Mouse (Mus musculus): ENCODE data around the gene Gcnt3.
"Not testable (repeated sequence)": the region's sequence is repeated elsewhere in the genome, so short reads cannot be mapped to it uniquely, and the experiment has no call there.

The Gcnt3 gene

GRCm38 (mm10) chr9:70042935-70043334, 5.0 kb upstream of the Gcnt3 start:
- no peak for DNase-seq

- DNase-seq, result no peak
These were observed 4.2 kb upstream of the Gcnt3 start for GRCm38 (mm10) chr9:70042137-70042536.

- DNase-seq, result no peak
These were observed 2.7 kb upstream of the Gcnt3 start for GRCm38 (mm10) chr9:70040570-70040969.

GRCm38 (mm10) chr9:70039597-70040385, 1.9 kb upstream of the Gcnt3 start:
- DNase-seq, result no peak

- DNase-seq, result no peak
These were observed 1.2 kb downstream of the Gcnt3 start for GRCm38 (mm10) chr9:70036646-70037045.

DNA sequence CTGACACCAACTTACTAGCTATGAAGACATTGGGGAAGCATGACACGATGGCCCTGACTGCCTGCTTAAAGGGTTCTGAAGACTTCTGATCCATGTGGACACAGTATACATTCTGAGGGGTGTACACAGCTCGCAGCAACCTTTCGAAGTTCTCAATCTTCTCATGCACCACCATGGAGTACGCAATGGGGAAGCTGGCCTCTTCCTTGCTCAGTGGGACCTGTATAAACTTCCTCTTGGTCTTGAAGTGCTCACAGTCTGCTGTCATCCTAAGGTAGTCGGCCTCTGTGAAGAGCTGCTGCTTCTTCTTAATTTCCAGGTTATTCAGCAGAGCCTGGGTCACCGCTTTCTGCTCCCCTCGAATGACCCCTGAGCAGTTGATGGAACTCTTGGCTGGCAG, 3.2 kb downstream of the Gcnt3 start:
- DNase-seq, result no peak

DNA sequence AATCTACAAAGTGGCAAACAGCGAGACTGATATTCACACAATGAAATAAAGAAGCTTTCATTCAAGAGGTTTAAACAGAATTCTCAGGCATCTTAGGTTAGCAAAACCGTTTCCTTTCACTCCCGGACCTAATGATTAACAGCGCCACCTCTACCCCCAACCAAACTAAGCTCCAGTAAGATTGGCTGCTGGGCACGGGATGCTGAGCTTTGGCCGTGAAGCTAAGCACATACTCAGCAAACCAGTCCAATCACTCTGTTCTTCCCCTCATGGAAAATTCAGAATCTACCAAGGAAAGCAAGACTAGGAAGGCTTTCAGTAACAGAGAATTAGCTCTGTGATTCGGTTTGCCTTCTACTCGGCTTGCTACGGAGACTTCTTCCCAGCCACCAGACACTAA, 4.8 kb downstream of the Gcnt3 start:
- no peak for DNase-seq

- DNase-seq, result no peak
These were observed 5.7 kb downstream of the Gcnt3 start for GRCm38 (mm10) chr9:70032167-70032566.

DNA sequence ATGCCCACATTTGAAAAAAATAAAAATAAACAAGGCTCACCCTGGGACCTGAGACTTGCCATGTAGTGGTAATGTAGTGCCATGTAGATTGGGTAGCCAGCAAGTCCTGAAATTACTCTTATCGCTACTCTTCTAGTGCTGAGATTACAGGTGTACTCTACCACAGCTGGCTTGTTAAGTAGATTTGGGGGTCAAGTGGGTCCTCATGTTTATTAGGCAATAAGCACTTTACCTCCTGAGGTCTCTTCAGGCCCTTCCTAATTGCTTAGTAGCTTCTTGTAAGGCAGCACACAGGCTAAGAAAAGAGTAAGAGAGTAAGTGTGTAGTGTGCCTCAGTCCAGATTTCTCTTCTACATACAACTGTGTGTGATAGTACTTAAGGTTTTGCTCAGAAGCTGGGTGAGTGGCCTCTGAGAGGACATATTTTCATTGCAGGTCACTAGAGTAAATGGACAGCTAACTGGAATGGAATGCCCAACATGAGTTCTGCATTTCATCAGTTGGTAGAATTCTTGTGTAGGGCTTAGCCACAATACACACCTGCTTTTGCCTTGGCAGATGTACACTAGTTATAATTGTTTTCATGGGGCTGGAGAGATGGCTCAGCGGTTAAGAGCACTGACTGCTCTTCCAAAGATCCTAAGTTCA, 12.4 kb downstream of the Gcnt3 start:
- DNase-seq, result peak; percentile 30

- DNase-seq, result no peak
These were observed 13.2 kb downstream of the Gcnt3 start for GRCm38 (mm10) chr9:70024648-70025047.

DNA sequence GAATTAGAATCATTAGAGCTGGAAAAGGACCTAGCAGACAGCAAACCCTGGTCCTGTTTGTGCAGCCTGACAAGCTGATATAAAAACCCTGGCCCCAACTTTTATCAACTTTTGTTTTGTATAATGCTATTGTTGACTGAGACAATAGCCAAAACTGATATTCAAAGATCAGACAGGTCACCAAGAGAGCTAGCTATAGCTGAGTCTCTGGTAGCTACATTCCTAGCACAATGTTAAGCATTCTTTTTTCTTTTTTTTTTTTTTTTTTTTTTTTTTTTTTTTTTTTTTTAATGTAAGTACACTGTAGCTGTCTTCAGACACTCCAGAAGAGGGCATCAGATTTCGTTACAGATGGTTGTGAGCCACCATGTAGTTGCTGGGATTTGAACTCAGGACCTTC, 14.3 kb downstream of the Gcnt3 start:
- not testable (repeated sequence) for DNase-seq

DNA sequence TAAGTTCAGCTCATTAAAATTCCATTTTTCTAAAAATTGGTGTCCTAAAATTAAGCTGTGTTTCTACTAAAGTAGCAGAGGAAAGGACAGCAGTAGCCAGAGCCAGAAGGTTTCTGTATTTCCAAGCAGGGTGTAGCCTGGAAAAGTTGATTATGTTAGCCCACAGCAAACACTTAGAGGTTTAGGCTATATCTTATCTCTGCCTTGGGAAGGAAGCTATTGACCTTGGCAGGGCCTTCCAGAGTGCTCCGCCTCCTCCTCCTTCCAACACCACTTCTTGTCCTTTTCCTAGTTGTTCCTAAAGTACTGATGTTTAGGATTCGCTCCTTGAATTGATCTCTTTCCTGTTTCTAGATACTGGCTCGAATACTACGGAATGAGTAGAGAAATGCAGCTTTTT, 15.8 kb downstream of the Gcnt3 start:
- DNase-seq, result no peak

GRCm38 (mm10) chr9:70021610-70022009, 16.3 kb downstream of the Gcnt3 start:
- DNase-seq, result no peak

DNA sequence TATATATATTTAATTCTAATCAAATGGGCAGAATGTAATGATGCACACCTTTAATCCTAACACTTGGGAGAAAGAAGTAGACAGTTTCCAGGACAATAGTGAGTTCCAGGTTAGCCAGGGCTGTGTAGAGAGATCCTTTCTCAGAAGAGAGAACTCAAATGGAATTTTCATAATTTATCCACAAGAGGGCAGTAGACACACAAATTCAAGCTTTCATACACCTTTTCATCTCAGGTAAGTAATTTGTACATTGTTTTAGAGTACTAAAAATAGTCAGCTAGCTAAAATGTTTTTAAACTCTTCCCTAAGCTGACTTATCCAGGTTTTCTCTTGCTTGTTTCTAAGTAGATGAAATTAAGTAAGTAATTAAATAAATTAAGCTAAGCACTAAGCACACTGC, 19.0 kb downstream of the Gcnt3 start:
- no peak for DNase-seq

- DNase-seq, result no peak
These were observed 22.3 kb downstream of the Gcnt3 start for GRCm38 (mm10) chr9:70015632-70016031.

- peak; percentile 97 for DNase-seq
These were observed 25.4 kb downstream of the Gcnt3 start, which contains the start of gene Gtf2a2 for GRCm38 (mm10) chr9:70012408-70012901. Gene Gtf2a2 (plus strand): TSS chr9:70012550.

DNA sequence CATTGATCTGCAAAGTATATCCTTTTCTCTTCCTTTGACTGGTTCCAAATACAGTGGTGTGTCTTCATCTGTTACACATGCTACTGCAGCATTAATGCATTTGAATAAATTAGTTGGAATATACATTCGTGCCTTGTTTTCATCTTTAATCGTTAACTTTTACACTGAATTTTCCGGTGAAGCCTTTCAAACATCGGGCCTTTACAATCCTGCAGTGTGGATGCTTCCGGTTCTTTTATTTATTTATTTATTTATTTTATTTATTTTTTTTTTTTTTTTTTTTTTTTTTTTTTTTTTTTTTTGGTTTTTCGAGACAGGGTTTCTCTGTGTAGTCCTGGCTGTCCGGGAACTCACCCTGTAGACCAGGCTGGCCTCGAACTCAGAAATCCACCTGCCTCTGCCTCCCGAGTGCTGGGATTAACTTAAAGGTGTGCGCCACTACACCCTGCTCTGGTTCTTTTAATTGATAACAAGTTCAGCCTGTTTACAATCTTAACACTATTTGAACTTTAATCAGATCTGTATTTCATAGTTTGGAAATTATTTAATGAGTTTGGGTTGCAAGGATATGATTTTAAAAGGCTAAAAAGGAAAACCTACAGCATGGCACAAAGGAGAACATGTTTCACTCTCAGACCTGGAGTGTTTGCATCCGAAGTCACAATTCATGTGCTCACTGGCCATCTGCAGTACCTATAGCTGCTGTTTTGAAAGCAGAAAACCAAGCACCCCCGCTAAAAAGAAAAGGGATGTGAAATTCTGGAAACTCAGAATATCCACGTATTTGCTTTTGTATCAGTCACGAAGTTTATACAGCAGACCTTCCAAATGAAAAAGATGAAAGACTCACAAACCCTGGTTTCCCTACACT, 26.1 kb downstream of the Gcnt3 start:
- DNase-seq, result no peak

- DNase-seq, result no peak
These were observed 27.0 kb downstream of the Gcnt3 start for GRCm38 (mm10) chr9:70010781-70011473.

DNA sequence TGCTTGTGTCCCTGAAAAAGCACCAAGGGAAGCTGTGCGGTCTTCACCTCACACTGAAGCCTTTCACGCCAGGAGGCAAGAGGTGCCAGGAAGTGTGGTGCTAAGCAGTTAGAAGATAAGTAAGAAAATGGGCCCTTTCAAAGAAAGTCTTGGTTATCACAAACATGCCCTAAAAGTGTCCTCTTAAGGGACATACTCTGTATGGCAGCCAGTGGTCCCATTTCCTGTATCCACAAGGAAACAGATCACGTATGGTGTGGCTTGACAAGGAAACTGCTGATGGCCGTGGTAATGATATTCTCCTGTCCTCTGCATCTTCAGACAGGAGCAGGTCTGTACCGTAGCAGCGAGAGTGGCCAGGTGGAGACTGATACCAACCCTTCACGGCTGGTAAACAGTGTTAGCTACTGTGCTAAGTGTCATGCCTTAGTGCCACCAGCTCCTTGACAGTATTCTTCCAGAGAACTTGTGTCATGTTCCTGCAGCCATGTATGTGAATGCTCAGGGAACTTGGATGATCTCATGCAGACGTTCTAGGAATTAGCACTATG, 28.1 kb downstream of the Gcnt3 start:
- DNase-seq, result no peak

- no peak for DNase-seq
These were observed 30.2 kb downstream of the Gcnt3 start for GRCm38 (mm10) chr9:70007506-70008248.

GRCm38 (mm10) chr9:70006984-70007383, 30.9 kb downstream of the Gcnt3 start:
- no peak for DNase-seq

DNA sequence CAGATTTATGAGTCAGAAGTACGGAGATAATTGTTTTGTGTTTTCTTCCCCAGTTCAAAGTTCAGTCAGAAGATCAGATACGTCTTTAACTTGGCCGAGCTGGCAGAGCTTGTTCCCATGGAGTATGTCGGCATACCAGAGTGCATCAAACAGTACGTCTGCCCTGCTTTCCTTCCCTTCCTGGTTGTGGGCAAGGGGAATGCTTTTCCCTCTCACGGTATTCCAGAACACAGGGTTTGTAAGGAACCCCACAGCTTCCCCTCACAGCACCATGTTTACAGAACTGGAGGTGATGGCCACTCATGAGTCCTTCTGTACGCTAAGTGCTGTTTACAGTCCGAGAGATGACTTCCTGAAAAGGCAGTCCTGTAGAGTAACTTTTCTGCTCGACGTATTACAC, 34.4 kb downstream of the Gcnt3 start:
- no peak for DNase-seq
